Mouse (Mus musculus): ENCODE data around the gene Plac1. TPM values are rescaled to one million over a fixed set of nuclear protein-coding genes. Genes with fewer than 3 reads are reported as not detected.

The Plac1 gene
- total RNA-seq, 2 experiments from 2014 or later, result 1.1 to 1.4 TPM

GRCm38 (mm10) chrX:53114994-53115393 is 124.9 kb downstream of the Plac1 start:
- DNase-seq (ENCODE audit: low spot score in 2 of 2), result no peak

- DNase-seq (ENCODE audit: low spot score in 2 of 2), result no peak
Measured at GRCm38 (mm10) chrX:53110142-53110541, 129.8 kb downstream of the Plac1 start.

DNA sequence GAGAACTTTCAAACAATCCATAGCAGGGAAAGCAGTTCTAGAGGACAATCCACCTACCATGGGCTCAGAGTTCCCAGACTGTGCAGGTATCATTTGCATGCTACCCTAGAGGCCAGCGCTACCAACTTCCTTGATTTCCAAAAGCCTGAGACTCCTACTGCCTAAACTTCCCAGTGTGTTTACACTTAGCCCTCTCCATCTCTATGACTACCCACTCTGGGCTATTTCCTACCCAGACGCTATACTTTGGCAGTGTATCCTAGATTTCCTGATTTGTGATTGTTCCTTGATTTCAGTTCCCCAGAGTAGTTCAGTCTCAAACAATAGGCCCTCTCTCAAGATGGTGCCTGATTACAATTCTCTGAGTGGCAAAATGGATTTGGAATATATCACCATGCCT is 132.8 kb downstream of the Plac1 start:
- DNase-seq (ENCODE audit: low spot score in 2 of 2), result no peak

GRCm38 (mm10) chrX:53101165-53101564 is 138.7 kb downstream of the Plac1 start:
- DNase-seq (ENCODE audit: low spot score in 2 of 2), result no peak

DNA sequence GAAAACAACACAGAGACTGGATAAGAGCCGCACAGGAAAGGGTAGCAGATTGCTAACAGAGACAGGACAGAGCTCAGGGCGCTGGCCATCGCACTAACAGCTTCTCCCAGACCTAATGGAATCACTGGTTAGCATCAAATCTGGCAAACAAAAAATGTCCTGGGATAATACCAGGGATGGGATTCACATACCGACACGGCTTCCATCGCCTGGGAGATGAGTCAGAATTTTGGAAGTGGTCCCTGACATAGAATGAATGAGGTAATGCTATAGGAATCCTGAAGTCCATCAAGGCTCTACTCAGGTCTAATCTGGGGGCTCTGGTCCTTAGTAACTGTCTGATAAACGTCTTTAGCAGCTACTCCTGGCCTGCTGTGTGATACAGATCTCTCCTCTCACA is 140.0 kb downstream of the Plac1 start:
- DNase-seq (ENCODE audit: low spot score in 2 of 2), result no peak

DNA sequence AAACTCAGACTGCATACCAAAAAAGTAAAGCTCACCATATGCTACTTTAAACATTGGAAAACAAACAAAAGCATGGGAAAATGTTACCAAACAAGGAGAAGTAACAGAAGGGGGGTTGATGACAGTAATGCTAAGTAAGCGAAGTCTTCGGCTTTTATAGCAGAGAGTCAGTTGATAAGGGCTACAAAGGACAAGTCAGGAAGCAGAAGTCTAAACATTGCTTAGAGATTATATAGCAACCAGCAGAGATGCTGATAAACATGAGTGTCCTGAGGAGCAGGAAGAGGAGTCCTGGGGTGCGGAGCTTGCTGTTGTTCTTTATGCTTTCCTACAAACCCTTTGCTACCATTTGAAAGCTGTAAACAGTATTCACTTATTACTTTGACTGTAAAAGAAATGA is 140.6 kb downstream of the Plac1 start:
- no peak for DNase-seq (ENCODE audit: low spot score in 2 of 2)

- no peak for DNase-seq (ENCODE audit: low spot score in 2 of 2)
Measured at GRCm38 (mm10) chrX:53098293-53098692, 141.6 kb downstream of the Plac1 start.

DNA sequence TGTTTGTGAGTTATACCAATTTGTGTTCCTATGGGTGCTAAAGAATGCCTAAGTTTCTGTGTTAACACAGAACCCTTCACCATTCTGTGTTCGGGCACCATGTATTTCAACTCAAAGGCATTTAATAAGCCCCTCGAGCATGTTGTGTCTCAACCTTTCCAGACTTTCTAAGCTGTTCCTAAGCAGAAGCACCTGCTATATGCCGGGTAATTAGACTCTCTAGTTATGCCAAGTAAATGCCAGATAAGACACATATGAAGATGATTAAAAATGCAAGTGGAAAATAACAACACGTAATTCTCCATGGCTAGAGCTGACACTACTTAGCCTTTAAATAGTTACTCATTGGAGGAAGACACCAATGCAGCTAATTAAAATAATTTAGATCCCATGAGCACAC is 142.1 kb downstream of the Plac1 start:
- no peak for DNase-seq (ENCODE audit: low spot score in 2 of 2)

- DNase-seq (ENCODE audit: low spot score in 2 of 2), result no peak
Measured at GRCm38 (mm10) chrX:53093381-53093780, 146.5 kb downstream of the Plac1 start.

GRCm38 (mm10) chrX:53088663-53089292 is 151.1 kb downstream of the Plac1 start:
- no peak for DNase-seq (ENCODE audit: low spot score in 2 of 2)

GRCm38 (mm10) chrX:53087202-53087601 is 152.7 kb downstream of the Plac1 start:
- DNase-seq (ENCODE audit: low spot score in 2 of 2), result no peak

DNA sequence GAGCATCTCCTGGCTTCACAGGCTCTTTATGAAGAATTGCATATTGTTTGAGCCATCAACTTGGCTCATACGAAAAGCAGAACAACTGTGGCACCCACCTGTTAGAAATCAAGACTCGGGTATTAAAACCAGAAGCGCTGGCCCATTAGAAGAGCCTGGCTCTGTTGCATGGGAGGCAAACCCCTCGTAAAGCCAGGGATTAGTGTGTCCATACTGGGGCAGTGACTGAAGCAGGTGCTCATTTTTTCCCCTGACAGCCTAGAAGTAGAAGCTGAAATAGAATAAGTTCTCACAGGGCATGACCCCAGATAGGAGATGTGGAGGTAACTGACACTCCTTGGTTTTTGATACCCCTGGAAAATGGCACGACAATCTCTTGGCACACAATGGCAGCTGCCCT is 154.4 kb downstream of the Plac1 start:
- no peak for DNase-seq (ENCODE audit: low spot score in 2 of 2)

- no peak for DNase-seq (ENCODE audit: low spot score in 2 of 2)
Measured at GRCm38 (mm10) chrX:53064406-53064805, 175.5 kb downstream of the Plac1 start.

DNA sequence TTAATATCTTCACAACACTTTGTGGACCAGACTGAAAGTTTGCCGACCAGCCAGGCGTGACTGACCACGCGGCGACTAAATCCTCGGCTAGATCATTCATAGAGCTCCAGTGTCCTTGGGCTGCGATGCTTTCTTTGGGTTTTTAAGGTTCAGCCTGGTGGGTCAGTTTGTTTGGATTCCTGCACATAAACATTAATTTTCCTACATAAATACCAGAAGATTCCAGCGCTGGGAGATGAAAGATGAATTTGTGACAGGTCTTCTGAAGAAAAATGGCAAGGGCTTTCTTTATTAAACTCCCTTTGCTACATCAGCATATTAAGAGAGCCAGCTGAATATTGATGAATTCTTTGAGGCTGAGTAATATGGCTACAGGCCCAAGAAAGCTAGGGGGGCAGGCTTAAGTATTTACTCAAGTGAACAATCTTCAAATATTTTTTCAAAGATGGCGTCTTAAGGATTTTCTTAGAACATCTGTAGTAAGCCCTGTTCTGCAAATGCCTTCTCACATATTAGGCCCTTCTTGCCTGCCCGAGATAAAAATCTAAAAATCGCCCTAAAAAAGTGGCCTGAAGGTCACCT is 180.4 kb downstream of the Plac1 start:
- DNase-seq (ENCODE audit: low spot score in 2 of 2), result peak in 1 of 2 experiments; percentile 8

DNA sequence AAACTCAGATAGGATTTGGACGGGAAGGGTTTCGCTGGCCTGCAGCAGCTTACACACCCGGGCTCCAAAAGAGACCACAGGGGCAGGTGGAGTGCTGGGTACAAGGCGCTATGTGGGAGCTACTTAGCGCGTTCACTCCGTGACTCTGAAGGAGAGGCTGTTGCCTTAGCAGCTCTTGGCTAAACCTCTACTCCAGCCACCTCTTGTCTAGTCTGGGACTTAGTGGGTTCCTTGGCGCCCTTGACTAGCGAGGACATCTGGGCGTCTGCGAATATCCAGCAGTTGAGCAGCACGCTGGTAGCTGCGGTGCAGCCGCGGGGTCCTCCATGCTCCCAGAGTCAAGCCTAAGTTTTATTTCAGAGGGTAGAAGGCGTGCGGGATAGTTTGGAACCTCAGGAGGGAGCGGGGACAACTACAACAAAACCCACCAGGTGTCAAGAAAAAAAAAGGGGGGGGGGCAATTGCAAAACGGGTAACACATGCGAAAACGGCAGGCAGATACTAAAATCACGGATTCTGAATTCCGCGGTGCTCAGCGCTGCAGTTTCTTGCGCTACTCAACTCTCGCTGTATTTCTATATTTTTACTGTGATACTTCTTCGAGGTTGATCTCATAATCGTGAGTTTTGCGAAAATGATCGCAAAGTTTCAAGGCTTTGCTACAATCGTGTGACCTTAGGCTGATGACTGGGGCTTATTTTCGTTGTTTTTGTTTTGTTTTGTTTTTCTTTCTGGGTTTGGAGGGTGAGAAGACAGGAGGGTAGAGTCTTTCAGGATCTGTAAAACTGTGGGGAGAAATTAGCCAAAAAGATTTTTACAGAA is 181.2 kb downstream of the Plac1 start:
- DNase-seq (ENCODE audit: low spot score in 2 of 2), result peak in 1 of 2 experiments; percentile 15

- no peak for DNase-seq (ENCODE audit: low spot score in 2 of 2)
Measured at GRCm38 (mm10) chrX:53057760-53058090, 182.2 kb downstream of the Plac1 start.

DNA sequence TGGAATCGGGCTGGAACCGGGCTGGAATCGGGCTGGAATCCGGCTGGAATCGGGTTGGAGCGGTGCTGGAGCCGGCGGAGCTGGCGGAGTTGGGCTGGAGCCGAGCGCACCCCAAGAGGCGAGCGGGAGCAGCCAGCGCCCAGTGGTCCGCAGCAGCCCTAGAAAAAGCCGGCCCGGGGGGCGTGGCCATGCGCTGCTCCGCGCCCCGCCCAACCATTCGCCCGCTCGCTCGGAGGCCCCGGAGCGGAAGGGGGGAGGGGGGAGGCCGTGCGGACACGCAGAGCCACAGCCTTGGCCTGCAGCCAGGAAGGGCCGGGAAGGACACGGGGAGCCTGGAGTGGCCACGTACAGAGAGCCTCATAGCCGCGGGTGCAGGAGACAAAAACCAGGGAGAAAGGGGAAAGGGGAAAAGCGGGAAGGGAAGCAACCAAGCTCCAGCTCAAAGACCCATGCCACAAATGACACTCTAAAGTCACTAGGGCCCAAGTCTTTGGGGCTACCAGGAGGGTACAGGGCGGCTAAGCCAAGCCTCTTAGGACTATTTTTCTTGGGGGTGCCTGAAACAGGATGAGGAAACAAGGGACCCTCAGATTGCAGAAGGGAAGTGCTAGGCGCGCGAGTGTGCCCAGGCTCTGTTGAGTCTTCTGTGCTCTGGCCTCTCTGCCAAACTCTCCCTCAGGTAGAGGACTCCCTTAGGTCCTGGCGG is 182.7 kb downstream of the Plac1 start:
- DNase-seq (ENCODE audit: low spot score in 2 of 2), result peak; percentile 96 to 97

DNA sequence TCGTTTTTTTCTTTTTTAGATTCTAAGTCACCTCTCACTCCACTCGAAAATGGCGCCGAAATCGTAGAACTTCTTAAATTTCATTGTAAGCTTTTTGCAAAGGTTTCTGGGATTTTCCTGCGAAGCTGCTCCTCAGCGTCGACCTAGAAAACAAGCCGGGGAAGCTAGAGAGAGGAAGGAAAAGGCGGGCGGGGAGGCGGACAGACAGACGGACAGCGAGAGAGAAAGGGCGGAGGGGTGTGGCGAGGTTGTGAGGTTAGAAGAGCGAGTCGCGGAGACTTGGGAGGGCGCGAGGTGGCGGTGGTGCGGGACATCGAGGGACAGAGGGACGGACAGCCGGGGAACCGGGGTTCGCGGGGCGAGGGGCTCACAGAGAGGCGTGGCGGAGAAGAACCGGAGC is 183.3 kb downstream of the Plac1 start:
- DNase-seq (ENCODE audit: low spot score in 2 of 2), result peak in 1 of 2 experiments; percentile 23

DNA sequence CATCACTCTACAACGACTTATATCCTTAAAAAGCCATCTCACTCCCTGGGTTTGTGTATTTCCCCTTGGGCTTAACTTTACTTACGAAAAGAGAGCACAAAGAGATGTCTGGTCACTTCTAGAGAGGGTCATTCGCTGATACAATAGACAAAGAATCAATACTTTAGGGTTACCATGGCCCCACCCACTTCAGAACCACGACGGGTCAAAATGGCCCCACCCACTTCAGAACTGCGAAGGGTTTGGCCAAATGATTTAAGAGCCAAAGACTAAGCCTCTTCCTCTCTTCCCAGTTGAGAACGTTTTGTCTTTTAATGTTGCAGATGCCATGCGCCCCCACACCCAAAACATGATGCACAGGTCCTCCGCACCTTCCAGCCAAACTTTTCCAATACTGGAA is 184.1 kb downstream of the Plac1 start:
- peak in 1 of 2 experiments; percentile 24 for DNase-seq (ENCODE audit: low spot score in 2 of 2)

- peak in 1 of 2 experiments; percentile 9 for DNase-seq (ENCODE audit: low spot score in 2 of 2)
Measured at GRCm38 (mm10) chrX:53053885-53054284, 186.0 kb downstream of the Plac1 start.

GRCm38 (mm10) chrX:53052652-53053500 is 187.0 kb downstream of the Plac1 start:
- DNase-seq (ENCODE audit: low spot score in 2 of 2), result peak; percentile 66 to 73
